ENCODE assay signal across 12 mouse cellular contexts in genomic region chr7:97018005-97018404, GRCm38 (mm10).
A peak's percentile ranks its signal among the peaks of the same experiment; 100 is the strongest.
DNase-seq lines count a peak whose midpoint lies in the region; ATAC-seq and TF ChIP-seq lines count a peak whose summit lies in the region.
"Had no signal": no experiment of that assay in that cellular context is flagged by ENCODE, and none has a peak within 500 bp of the region (broad histone marks: within the 10 kb centered on the region; RNA-seq: fewer than 3 reads in every experiment).

No protein-coding gene starts in this region.

- TF ChIP-seq CTCF in bone marrow macrophage, adult 2 months (IDR thresholded peaks at IDR 0.05; ENCODE audit: low read depth, low read length), result no peak

- H3K9ac ChIP-seq in kidney, embryonic 16.5 days (replicated peaks; ENCODE audit: low read length), result no peak overlapping the region
- no peak overlapping the region for H3K9ac ChIP-seq in kidney, embryonic 14.5 days (ENCODE audit: low read depth, low read length)
- H3K9ac ChIP-seq in heart, embryonic 15.5 days, result no peak overlapping the region
- H3K9ac ChIP-seq: liver, embryonic 15.5 days had no signal

- 0 out of 2 replicates have a peak, but pooled peaks cover 4% of the 10 kb centered on the region for H3K36me3 ChIP-seq in kidney, embryonic 16.5 days (ENCODE audit: insufficient read depth, low read length)
- H3K36me3 ChIP-seq in kidney, embryonic 14.5 days (ENCODE audit: control insufficient read depth, insufficient read depth, low read length), result no peaks in the 10 kb centered on the region
- H3K36me3 ChIP-seq in heart, embryonic 15.5 days, result no peaks in the 10 kb centered on the region

- intact Hi-C loops in gastrocnemius, postnatal 36 days (cut with DNase I), result no loop called here

- 63% methylated on average over 4 of the region's 4 CpGs for WGBS in kidney, embryonic 16.5 days
- WGBS in kidney, embryonic 14.5 days, result 73% methylated on average over 4 of the region's 4 CpGs
- WGBS in heart, embryonic 15.5 days, result 27% methylated on average over 4 of the region's 4 CpGs

- no peak overlapping the region; the same call in 1 of the 2 replicates for H3K4me2 ChIP-seq in kidney, embryonic 16.5 days (replicated peaks; ENCODE audit: low read depth, low read length)
- no peak overlapping the region for H3K4me2 ChIP-seq in kidney, embryonic 14.5 days (replicated peaks; ENCODE audit: low read depth, low read length)
- peak overlapping the region; percentile 29 for H3K4me2 ChIP-seq in heart, embryonic 15.5 days
- H3K4me2 ChIP-seq: liver, embryonic 15.5 days had no signal

- H3K4me1 ChIP-seq in kidney, embryonic 16.5 days (ENCODE audit: insufficient read depth, low read length), result peaks cover 3% of the 10 kb centered on the region; the same call in 1 of the 2 replicates
- no peaks in the 10 kb centered on the region for H3K4me1 ChIP-seq in kidney, embryonic 14.5 days (ENCODE audit: control insufficient read depth, insufficient read depth, low read length)
- H3K4me1 ChIP-seq in bone marrow macrophage, adult 2 months (ENCODE audit: control insufficient read depth, insufficient read depth, low read length), result peaks cover 20% of the 10 kb centered on the region
- H3K4me1 ChIP-seq in heart, embryonic 15.5 days (replicated peaks), result peaks cover 12% of the 10 kb centered on the region
- H3K4me1 ChIP-seq: embryonic facial prominence, embryonic 10.5 days had no signal

- H3K4me3 ChIP-seq in kidney, embryonic 16.5 days (ENCODE audit: low read length), result no peak overlapping the region
- H3K4me3 ChIP-seq in kidney, embryonic 14.5 days (ENCODE audit: low read length), result no peak overlapping the region
- H3K4me3 ChIP-seq in bone marrow macrophage, adult 2 months (ENCODE audit: insufficient read depth, low read length), result no peak overlapping the region
- H3K4me3 ChIP-seq in heart, embryonic 15.5 days, result no peak overlapping the region; the same call in 1 of the 2 replicates
- H3K4me3 ChIP-seq: embryonic facial prominence, embryonic 10.5 days; liver, embryonic 15.5 days had no signal

- no peak for ATAC-seq in kidney, embryonic 16.5 days (ENCODE audit: low FRiP score, low TSS enrichment)
- ATAC-seq in kidney, embryonic 14.5 days (ENCODE audit: low FRiP score, low TSS enrichment), result no peak
- no peak for ATAC-seq in heart, embryonic 15.5 days (replicated peaks; ENCODE audit: insufficient number of reproducible peaks, insufficient read depth, low FRiP score, low read depth)
- ATAC-seq in megakaryocyte, adult 5-6 weeks (ENCODE audit: poor library complexity, severe bottlenecking), result peak; percentile 92
- ATAC-seq: forebrain, embryonic 14.5 days had no signal

- TF ChIP-seq POLR2A in bone marrow macrophage, adult 2 months (IDR thresholded peaks at IDR 0.05; ENCODE audit: borderline replicate concordance, low read depth, low read length), result no peak

- peak overlapping the region; percentile 34; the same call in 1 of the 2 replicates for H3K27ac ChIP-seq in kidney, embryonic 16.5 days (ENCODE audit: low read length)
- H3K27ac ChIP-seq in kidney, embryonic 14.5 days (ENCODE audit: low read depth, low read length), result no peak overlapping the region
- H3K27ac ChIP-seq in bone marrow macrophage, adult 2 months (ENCODE audit: insufficient read depth, low read depth, low read length), result peak overlapping the region; percentile 56
- peak overlapping the region; percentile 55 for H3K27ac ChIP-seq in heart, embryonic 15.5 days
- H3K27ac ChIP-seq: embryonic facial prominence, embryonic 10.5 days; liver, embryonic 15.5 days had no signal

- no peaks in the 10 kb centered on the region for H3K27me3 ChIP-seq in kidney, embryonic 16.5 days (ENCODE audit: insufficient read depth, low read length)
- H3K27me3 ChIP-seq in kidney, embryonic 14.5 days (ENCODE audit: control insufficient read depth, insufficient read depth, low read length), result no peaks in the 10 kb centered on the region
- H3K27me3 ChIP-seq in heart, embryonic 15.5 days, result no peaks in the 10 kb centered on the region
- H3K27me3 ChIP-seq: liver, embryonic 15.5 days had no signal

- peaks cover 3% of the 10 kb centered on the region for H3K9me3 ChIP-seq in kidney, embryonic 16.5 days (ENCODE audit: low read length)
- H3K9me3 ChIP-seq in kidney, embryonic 14.5 days (ENCODE audit: control insufficient read depth, low read length), result no peaks in the 10 kb centered on the region; the same call in 1 of the 2 replicates
- no peaks in the 10 kb centered on the region for H3K9me3 ChIP-seq in heart, embryonic 15.5 days (replicated peaks)
- H3K9me3 ChIP-seq: liver, embryonic 15.5 days had no signal

- DNase-seq in right cerebral cortex, adult 2 months (ENCODE audit: low spot score in 2 of 2), result no peak
- no peak for DNase-seq in ovary, postnatal 14 days (ENCODE audit: low spot score)
- no peak for DNase-seq in gastrocnemius, postnatal 36 days
- DNase-seq: cerebellum, adult 11 months had no signal
